Mouse (Mus musculus) forebrain, embryonic 10.5 days (tissue): ENCODE measurements around the gene Rere. TPM values are rescaled to one million over a fixed set of nuclear protein-coding genes. Genes with fewer than 3 reads are reported as not detected.
A peak's percentile ranks its signal among the peaks of the same experiment; 100 is the strongest.
"Not testable (repeated sequence)": the region's sequence is repeated elsewhere in the genome, so short reads cannot be mapped to it uniquely, and the experiment has no call there.

Experiments used
- DNase-seq: peaks from one replicate; pipeline ENCODE4 v3.0.0-alpha.2; 2017; ENCODE audit warnings: low spot score; ENCODE audit errors: extremely low spot score
- H3K27ac ChIP-seq: fragments of 300-500 bp; sonication (generic); 2 replicates; pipeline ENCODE4 v1.5.1; 2016; ENCODE audit warnings: mild to moderate bottlenecking
- H3K27me3 ChIP-seq: fragments of 300-500 bp; sonication (generic); 2 replicates; pipeline ENCODE4 v1.6.1; 2016; ENCODE audit warnings: mild to moderate bottlenecking; ENCODE audit not compliant: poor library complexity, severe bottlenecking
- H3K36me3 ChIP-seq: fragments of 300-500 bp; sonication (generic); replicated peaks from 2 replicates; pipeline ENCODE4 v1.6.1; 2016; ENCODE audit warnings: mild to moderate bottlenecking, moderate library complexity
- H3K4me1 ChIP-seq: fragments of 300-500 bp; sonication (generic); 2 replicates; pipeline ENCODE4 v1.6.1; 2016
- H3K4me3 ChIP-seq: fragments of 300-500 bp; sonication (generic); 2 replicates; pipeline ENCODE4 v1.5.1; 2016; ENCODE audit warnings: mild to moderate bottlenecking, moderate library complexity
- H3K9me3 ChIP-seq: fragments of 300-500 bp; sonication (generic); 2 replicates; pipeline ENCODE4 v1.6.1; 2016; ENCODE audit warnings: mild to moderate bottlenecking, moderate library complexity
- WGBS: fragments of 180-500 bp; shearing (Covaris S2); methylation state at CpG from one replicate; pipeline ENCODE4 v1.1.7; 2016; 5-methylcytosine and 5-hydroxymethylcytosine counted together
- polyA plus RNA-seq: library from polyadenylated mRNA; unstranded; fragments of >200 nt; fragmentation: Nextera tagmentation; extraction: Ambion mirVana; gene quantifications from 2 replicates; pipeline ENCODE4 v1.2.1, GENCODE M21; 2016

Gene Rere
- polyA plus RNA-seq, 1 experiment from 2014 or later = 31.1 TPM

- DNase-seq = no peak
- peaks cover 48% of the 10 kb centered on the region for H3K36me3 ChIP-seq
- 63% methylated on average over 2 of the region's 2 CpGs for WGBS
- H3K27me3 ChIP-seq = no peaks in the 10 kb centered on the region
- H3K9me3 ChIP-seq = no peaks in the 10 kb centered on the region
- H3K4me3 ChIP-seq = no peak overlapping the region
- H3K4me1 ChIP-seq = peaks cover 32% of the 10 kb centered on the region
- H3K27ac ChIP-seq = no peak overlapping the region
Observed at GRCm38 (mm10) chr4:150486097-150486496, 204.7 kb downstream of the Rere start.

DNA sequence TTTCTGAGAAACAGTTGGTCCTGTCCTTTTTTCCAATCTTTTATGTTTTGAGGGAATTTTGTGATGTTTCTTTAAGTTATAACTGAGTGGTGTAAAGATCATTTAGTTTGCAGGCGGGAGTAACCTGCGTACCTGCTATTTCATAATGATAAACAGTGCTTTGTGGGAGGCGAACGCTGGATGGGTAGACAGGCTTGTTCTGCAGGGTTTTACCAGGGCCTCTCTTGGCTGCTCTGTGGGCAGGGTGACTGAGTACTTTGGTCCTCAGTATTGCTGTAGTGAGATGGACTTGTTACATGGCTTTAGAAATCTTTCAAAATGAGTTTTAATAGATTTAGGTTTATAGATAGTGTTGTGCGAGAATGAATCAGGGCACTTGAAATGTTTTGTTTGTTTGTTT lies 205.7 kb downstream of the Rere start:
- peaks cover 32% of the 10 kb centered on the region for H3K4me1 ChIP-seq
- no peaks in the 10 kb centered on the region for H3K9me3 ChIP-seq
- H3K4me3 ChIP-seq = no peak overlapping the region
- H3K36me3 ChIP-seq = peaks cover 41% of the 10 kb centered on the region
- WGBS = 91% methylated on average over 5 of the region's 5 CpGs
- H3K27ac ChIP-seq = no peak overlapping the region
- no peak for DNase-seq
- H3K27me3 ChIP-seq = no peaks in the 10 kb centered on the region

GRCm38 (mm10) chr4:150488096-150488748 lies 206.8 kb downstream of the Rere start:
- WGBS = 44% methylated on average over 12 of the region's 12 CpGs
- no peaks in the 10 kb centered on the region for H3K9me3 ChIP-seq
- peaks cover 32% of the 10 kb centered on the region for H3K36me3 ChIP-seq
- H3K27me3 ChIP-seq = no peaks in the 10 kb centered on the region
- peak; percentile 31 for DNase-seq
- H3K4me1 ChIP-seq = peaks cover 32% of the 10 kb centered on the region
- H3K27ac ChIP-seq = peak overlapping the region; percentile 67
- peak overlapping the region; percentile 31 for H3K4me3 ChIP-seq

- no peaks in the 10 kb centered on the region for H3K27me3 ChIP-seq
- peaks cover 32% of the 10 kb centered on the region for H3K4me1 ChIP-seq
- WGBS = 86% methylated on average over 4 of the region's 4 CpGs
- peak overlapping the region; percentile 67 for H3K27ac ChIP-seq
- peaks cover 32% of the 10 kb centered on the region for H3K36me3 ChIP-seq
- no peak overlapping the region for H3K4me3 ChIP-seq
- no peak for DNase-seq
- no peaks in the 10 kb centered on the region for H3K9me3 ChIP-seq
Observed at GRCm38 (mm10) chr4:150488767-150489166, 207.3 kb downstream of the Rere start.

DNA sequence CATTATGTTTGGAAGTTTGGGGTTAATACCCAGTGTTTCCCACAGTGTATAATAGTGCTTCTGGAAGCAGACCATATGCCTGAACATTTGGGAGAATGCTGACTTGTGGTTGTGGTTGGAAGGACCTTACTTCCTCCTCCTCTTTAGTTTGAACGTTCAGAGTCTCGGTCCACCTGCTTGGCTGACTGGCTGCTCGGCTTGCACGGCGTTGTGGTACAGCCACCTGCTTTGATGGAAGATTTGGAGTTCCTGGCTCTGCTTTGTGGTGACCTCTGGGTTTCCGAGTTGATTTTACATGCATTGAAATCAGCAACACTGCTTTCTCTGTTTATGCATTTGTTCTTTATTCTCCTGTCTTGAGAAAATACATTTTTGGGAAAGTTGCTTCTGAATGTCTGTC lies 208.6 kb downstream of the Rere start:
- H3K4me1 ChIP-seq = peaks cover 32% of the 10 kb centered on the region
- 93% methylated on average over 6 of the region's 6 CpGs for WGBS
- H3K36me3 ChIP-seq = peaks cover 24% of the 10 kb centered on the region
- no peaks in the 10 kb centered on the region for H3K9me3 ChIP-seq
- H3K27ac ChIP-seq = no peak overlapping the region
- DNase-seq = no peak
- no peak overlapping the region for H3K4me3 ChIP-seq
- no peaks in the 10 kb centered on the region for H3K27me3 ChIP-seq

DNA sequence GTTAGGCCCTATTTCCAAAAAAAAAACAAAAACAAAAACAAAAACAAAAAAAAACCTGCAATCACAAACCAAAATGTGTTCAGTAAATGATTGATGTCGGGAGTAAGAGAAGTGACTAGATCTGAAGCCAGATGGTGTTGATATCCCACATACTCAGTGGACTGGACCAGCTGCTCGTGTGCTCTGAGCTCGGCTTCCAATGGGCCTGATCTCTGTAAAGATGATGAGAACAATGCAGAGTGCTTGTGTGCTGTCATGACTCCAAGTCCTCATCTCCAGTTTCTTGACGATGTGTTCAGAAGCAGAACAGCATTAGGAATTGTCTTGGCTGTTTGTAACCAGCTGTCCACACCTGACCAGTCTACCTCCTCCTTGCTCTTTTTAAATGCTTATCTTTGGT lies 210.3 kb downstream of the Rere start:
- peaks cover 18% of the 10 kb centered on the region for H3K36me3 ChIP-seq
- WGBS = 94% methylated on average over 4 of the region's 4 CpGs
- no peak overlapping the region for H3K4me3 ChIP-seq
- H3K9me3 ChIP-seq = no peaks in the 10 kb centered on the region
- H3K4me1 ChIP-seq = peaks cover 29% of the 10 kb centered on the region
- no peak for DNase-seq
- no peak overlapping the region for H3K27ac ChIP-seq
- no peaks in the 10 kb centered on the region for H3K27me3 ChIP-seq

GRCm38 (mm10) chr4:150493258-150493937 lies 212.0 kb downstream of the Rere start:
- 91% methylated on average over 7 of the region's 7 CpGs for WGBS
- peaks cover 12% of the 10 kb centered on the region for H3K4me1 ChIP-seq

DNA sequence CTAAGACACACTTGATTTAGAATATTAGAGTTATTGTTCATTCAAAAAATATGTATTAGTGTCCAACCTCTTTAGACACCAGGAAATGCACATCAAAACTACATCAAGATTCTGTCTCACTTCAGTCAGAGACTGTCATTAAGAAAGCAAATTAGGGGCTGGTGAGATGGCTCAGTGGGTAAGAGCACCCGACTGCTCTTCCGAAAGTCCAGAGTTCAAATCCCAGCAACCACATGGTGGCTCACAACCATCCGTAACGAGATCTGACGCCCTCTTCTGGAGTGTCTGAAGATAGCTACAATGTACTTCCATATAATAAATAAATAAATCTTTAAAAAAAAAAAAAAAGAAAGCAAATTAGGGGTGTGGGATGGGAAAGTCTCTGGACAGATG lies 212.5 kb downstream of the Rere start:
- WGBS = 84% methylated on average over 5 of the region's 5 CpGs
- H3K4me1 ChIP-seq, H3K4me3 ChIP-seq, H3K27me3 ChIP-seq, H3K27ac ChIP-seq, H3K9me3 ChIP-seq, DNase-seq: not testable (repeated sequence)
- H3K36me3 ChIP-seq = peaks cover 18% of the 10 kb centered on the region

More at GRCm38 (mm10) chr4:150493258-150493937, 212.0 kb downstream of the Rere start:
- DNase-seq = no peak
- Histone ChIP-seq H3K36me3 (peaks cover 18% of the 10 kb centered on the region), H3K27ac (no peak overlapping the region), H3K4me3 (no peak overlapping the region), H3K27me3 (no peaks in the 10 kb centered on the region), H3K9me3 (no peaks in the 10 kb centered on the region)

DNA sequence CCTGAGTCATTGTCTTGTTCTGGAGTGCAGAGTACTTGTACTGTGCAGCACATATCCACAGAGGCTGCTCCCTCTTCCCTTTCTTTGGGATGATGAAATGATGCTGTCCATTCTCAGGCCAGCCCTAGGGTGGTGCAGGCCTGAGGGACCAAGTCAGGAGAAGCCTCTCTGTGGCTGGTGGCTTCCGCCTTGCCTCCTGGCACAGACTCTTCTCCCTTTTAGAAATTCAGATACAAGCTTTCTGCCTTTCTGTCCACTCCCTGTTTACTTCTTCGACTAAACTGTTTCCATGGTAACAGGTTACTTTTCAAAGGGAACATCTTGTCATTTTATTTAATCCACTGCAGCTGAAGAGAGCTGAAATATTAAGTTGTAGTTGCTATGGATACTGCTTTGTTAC lies 214.1 kb downstream of the Rere start:
- DNase-seq = no peak
- 80% methylated on average over 2 of the region's 2 CpGs for WGBS
- Histone ChIP-seq H3K27ac (no peak overlapping the region), H3K9me3 (no peaks in the 10 kb centered on the region), H3K4me3 (no peak overlapping the region), H3K27me3 (no peaks in the 10 kb centered on the region), H3K4me1 (peaks cover 6% of the 10 kb centered on the region; the same call in 1 of the 2 replicates), H3K36me3 (peaks cover 26% of the 10 kb centered on the region)

DNA sequence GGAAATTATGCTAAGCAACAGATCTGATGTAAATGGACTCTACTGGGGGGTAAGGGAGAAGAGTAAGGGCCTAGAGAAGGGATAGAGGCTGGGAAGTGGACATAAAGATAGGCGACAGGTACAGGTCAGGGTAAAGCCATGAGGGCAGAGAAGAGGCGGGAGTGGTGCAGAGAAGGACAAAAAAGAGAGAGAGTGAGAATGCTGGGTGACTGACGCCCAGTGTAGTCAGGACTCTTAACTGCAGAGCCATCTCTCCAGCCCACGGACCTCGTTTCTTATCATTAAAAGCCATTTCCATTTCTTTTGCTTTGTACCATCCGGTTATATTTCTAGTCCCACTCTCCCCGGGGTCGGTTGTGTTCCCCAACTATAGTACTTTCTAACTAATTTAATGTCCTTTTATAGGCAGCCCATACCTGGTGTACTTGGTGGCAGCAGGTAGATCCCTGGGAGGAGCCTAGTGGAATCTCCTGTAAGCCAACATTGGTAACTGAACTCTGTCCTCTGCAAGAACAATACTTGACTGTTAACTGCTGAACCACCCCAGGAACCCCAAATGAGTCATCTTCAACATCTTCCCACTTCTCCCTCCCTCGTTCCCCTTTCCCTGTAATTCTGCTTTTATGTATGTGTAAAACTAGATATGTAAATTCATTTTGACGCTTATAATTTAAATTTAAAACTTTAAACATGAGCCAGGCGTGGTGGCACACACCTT lies 223.0 kb downstream of the Rere start:
- WGBS = 92% methylated on average over 11 of the region's 11 CpGs
- H3K36me3 ChIP-seq = peaks cover 82% of the 10 kb centered on the region
- no peak overlapping the region for H3K27ac ChIP-seq
- no peak for DNase-seq
- no peaks in the 10 kb centered on the region for H3K27me3 ChIP-seq
- H3K9me3 ChIP-seq = no peaks in the 10 kb centered on the region
- no peak overlapping the region for H3K4me3 ChIP-seq
- no peaks in the 10 kb centered on the region for H3K4me1 ChIP-seq

DNA sequence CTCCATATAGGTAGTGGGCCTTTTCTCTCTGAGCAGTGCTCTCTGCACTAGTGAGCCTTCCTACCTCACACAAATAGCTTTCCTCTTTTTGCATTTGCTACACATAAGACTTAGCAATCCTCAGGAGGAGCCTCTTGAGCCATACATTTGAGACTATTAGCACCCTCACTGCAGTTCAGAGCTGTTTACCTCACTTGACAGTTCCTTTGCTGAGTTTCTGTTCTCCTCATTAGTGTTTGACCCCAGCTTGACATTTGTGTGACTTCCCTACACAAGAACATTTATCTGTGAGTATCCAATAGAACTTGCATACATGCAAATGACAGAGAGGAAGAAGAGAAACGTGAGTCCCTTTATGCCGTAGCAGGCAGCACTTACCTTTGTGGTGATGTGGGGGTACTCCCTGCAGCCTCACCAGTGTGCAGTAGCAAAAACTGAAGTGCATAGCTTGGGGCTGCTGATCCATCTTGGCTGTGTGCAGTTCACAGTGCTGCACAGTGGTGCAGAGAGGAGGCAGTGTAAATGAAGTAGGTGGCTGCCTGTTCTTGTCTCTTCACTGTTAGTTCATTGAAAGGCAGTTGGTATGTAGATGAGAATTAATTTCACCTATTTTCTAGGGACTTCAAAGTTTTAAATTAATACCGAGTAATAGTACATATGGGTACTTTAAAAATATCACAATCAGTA lies 227.7 kb downstream of the Rere start:
- Histone ChIP-seq H3K27me3 (no peaks in the 10 kb centered on the region), H3K27ac (no peak overlapping the region), H3K9me3 (no peaks in the 10 kb centered on the region; the same call in 1 of the 2 replicates), H3K4me1 (no peaks in the 10 kb centered on the region), H3K4me3 (no peak overlapping the region), H3K36me3 (peaks cover 86% of the 10 kb centered on the region)
- WGBS = 92% methylated on average over 3 of the region's 3 CpGs
- no peak for DNase-seq

DNA sequence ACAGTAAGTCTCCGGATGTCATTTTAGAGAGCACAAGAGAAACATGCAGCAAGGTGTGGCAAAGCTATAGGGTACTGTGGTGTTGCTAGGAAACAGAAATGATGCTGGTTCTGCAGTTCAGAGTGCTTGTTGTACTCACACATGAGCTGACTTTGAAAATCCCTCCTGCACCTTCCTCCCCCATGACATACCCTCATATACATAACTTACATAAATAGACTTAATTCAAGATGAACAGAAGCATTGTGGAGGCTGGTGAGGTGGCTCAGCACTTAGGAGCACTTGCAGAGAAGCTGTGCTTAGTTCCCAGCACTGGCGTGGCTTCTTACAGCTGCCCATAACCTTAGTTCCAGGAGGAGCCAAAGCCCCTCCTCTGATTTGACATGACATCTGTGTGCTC lies 228.6 kb downstream of the Rere start:
- Histone ChIP-seq H3K27ac (no peak overlapping the region), H3K36me3 (peaks cover 79% of the 10 kb centered on the region), H3K9me3 (no peaks in the 10 kb centered on the region; the same call in 1 of the 2 replicates), H3K27me3 (no peaks in the 10 kb centered on the region), H3K4me1 (no peaks in the 10 kb centered on the region), H3K4me3 (no peak overlapping the region)
- no peak for DNase-seq
- 92% methylated on average over 2 of the region's 2 CpGs for WGBS
